Mouse (Mus musculus): ENCODE measurements around the gene Vac14.

Vac14 gene

GRCm38 (mm10) chr8:110750269-110750668 is 131.9 kb downstream of the Vac14 start:
- DNase-seq (ENCODE audit: low spot score), result no peak

- DNase-seq (ENCODE audit: low spot score), result no peak
These were observed 133.1 kb downstream of the Vac14 start for GRCm38 (mm10) chr8:110751490-110751889.

GRCm38 (mm10) chr8:110754713-110755112 is 136.3 kb downstream of the Vac14 start:
- no peak for DNase-seq (ENCODE audit: low spot score)

GRCm38 (mm10) chr8:110755511-110756170 is 137.3 kb downstream of the Vac14 start:
- DNase-seq (ENCODE audit: low spot score), result no peak

GRCm38 (mm10) chr8:110756196-110756595 is 137.8 kb downstream of the Vac14 start:
- no peak for DNase-seq (ENCODE audit: low spot score)

- DNase-seq (ENCODE audit: low spot score), result peak; percentile 19
These were observed 142.0 kb downstream of the Vac14 start for GRCm38 (mm10) chr8:110760280-110760940.

GRCm38 (mm10) chr8:110761185-110761584 is 142.8 kb downstream of the Vac14 start:
- no peak for DNase-seq (ENCODE audit: low spot score)

- no peak for DNase-seq (ENCODE audit: low spot score)
These were observed 143.6 kb downstream of the Vac14 start for GRCm38 (mm10) chr8:110761988-110762387.

GRCm38 (mm10) chr8:110764671-110765070 is 146.3 kb downstream of the Vac14 start:
- no peak for DNase-seq (ENCODE audit: low spot score)

GRCm38 (mm10) chr8:110767261-110767660 is 148.9 kb downstream of the Vac14 start:
- DNase-seq (ENCODE audit: low spot score), result no peak

Measured in yolk sac, embryonic 10.5 days (tissue).